Mouse (Mus musculus) hindbrain, embryonic 14.5 days (tissue): ENCODE measurements around the gene Ifrd1. TPM values are rescaled to one million over a fixed set of nuclear protein-coding genes. Genes with fewer than 3 reads are reported as not detected.

Source experiments
- ATAC-seq: fragments of 200-750 bp; cut with Nextera tagmentation; 2 replicates; pipeline ENCODE4 v1.8.0; 2017; ENCODE audit warnings: moderate number of reproducible peaks, mild to moderate bottlenecking, moderate TSS enrichment, moderate library complexity; ENCODE audit not compliant: low FRiP score
- DNase-seq: peaks from one replicate; pipeline ENCODE4 v3.0.0-alpha.2; 2015; ENCODE audit warnings: low spot score
- H3K27ac ChIP-seq: fragments of 300-500 bp; sonication (generic); 2 replicates; pipeline ENCODE4 v1.5.1; 2014; ENCODE audit warnings: mild to moderate bottlenecking, moderate library complexity
- H3K27me3 ChIP-seq: fragments of 300-500 bp; sonication (generic); 2 replicates; pipeline ENCODE4 v1.6.1; 2014; ENCODE audit warnings: mild to moderate bottlenecking, low read length, mixed read lengths; ENCODE audit not compliant: control insufficient read depth, insufficient read depth
- H3K36me3 ChIP-seq: fragments of 300-500 bp; sonication (generic); replicated peaks from 2 replicates; pipeline ENCODE4 v1.6.1; 2014; ENCODE audit not compliant: control insufficient read depth, insufficient read depth
- H3K4me1 ChIP-seq: fragments of 300-500 bp; sonication (generic); replicated peaks from 2 replicates; pipeline ENCODE4 v1.6.1; 2014; ENCODE audit warnings: antibody characterized with exemption, low read length, mixed read lengths; ENCODE audit not compliant: control insufficient read depth, insufficient read depth
- H3K4me2 ChIP-seq: fragments of 300-500 bp; sonication (generic); replicated peaks from 2 replicates; pipeline ENCODE4 v1.6.1; 2014; ENCODE audit warnings: mild to moderate bottlenecking, moderate library complexity
- H3K4me3 ChIP-seq: fragments of 300-500 bp; sonication (generic); replicated peaks from 2 replicates; pipeline ENCODE4 v1.5.1; 2014; ENCODE audit warnings: mild to moderate bottlenecking, low read length
- H3K9ac ChIP-seq: fragments of 300-500 bp; sonication (generic); 2 replicates; pipeline ENCODE4 v1.6.1; 2014
- H3K9me3 ChIP-seq: fragments of 300-500 bp; sonication (generic); 2 replicates; pipeline ENCODE4 v1.6.1; 2016; ENCODE audit warnings: low read length; ENCODE audit not compliant: control insufficient read depth
- WGBS: fragments of 180-500 bp; shearing (Covaris S2); extraction: QIAGEN DNeasy Blood & Tissue Kit; methylation state at CpG from one replicate; pipeline ENCODE4 v1.1.7; 2014; 5-methylcytosine and 5-hydroxymethylcytosine counted together
- polyA plus RNA-seq: library from polyadenylated mRNA; unstranded; fragments of >200 nt; fragmentation: Nextera tagmentation; extraction: Ambion mirVana; gene quantifications from 2 replicates; pipeline ENCODE4 v1.2.1, GENCODE M21; 2014

The Ifrd1 gene
- polyA plus RNA-seq, 1 experiment from 2014 or later = 178 TPM

GRCm38 (mm10) chr12:40247384-40247783, 920 bp downstream of the Ifrd1 start:
- no peaks in the 10 kb centered on the region for H3K27me3 ChIP-seq
- no peak overlapping the region for H3K4me3 ChIP-seq
- no peaks in the 10 kb centered on the region for H3K4me1 ChIP-seq
- DNase-seq = no peak
- H3K36me3 ChIP-seq = no peaks in the 10 kb centered on the region
- ATAC-seq = no peak
- H3K9ac ChIP-seq = no peak overlapping the region
- WGBS = 88% methylated on average over 4 of the region's 4 CpGs
- H3K27ac ChIP-seq = no peak overlapping the region
- no peaks in the 10 kb centered on the region for H3K9me3 ChIP-seq
- H3K4me2 ChIP-seq = no peak overlapping the region

- no peak for DNase-seq
- Histone ChIP-seq H3K27me3 (no peaks in the 10 kb centered on the region), H3K36me3 (no peaks in the 10 kb centered on the region), H3K4me2 (no peak overlapping the region), H3K4me1 (no peaks in the 10 kb centered on the region), H3K9ac (no peak overlapping the region), H3K4me3 (no peak overlapping the region), H3K9me3 (no peaks in the 10 kb centered on the region), H3K27ac (no peak overlapping the region)
- WGBS = 87% methylated on average over 7 of the region's 7 CpGs
- ATAC-seq = no peak
These were observed 2.8 kb downstream of the Ifrd1 start for GRCm38 (mm10) chr12:40245434-40245970.

GRCm38 (mm10) chr12:40244926-40245325, 3.4 kb downstream of the Ifrd1 start:
- Histone ChIP-seq H3K4me2 (no peak overlapping the region), H3K36me3 (no peaks in the 10 kb centered on the region), H3K4me1 (no peaks in the 10 kb centered on the region), H3K27me3 (no peaks in the 10 kb centered on the region), H3K9ac (no peak overlapping the region), H3K27ac (no peak overlapping the region), H3K9me3 (no peaks in the 10 kb centered on the region), H3K4me3 (no peak overlapping the region)
- no peak for DNase-seq
- WGBS = 93% methylated on average over 5 of the region's 5 CpGs
- no peak for ATAC-seq

- Histone ChIP-seq H3K4me2 (no peak overlapping the region), H3K36me3 (no peaks in the 10 kb centered on the region), H3K9ac (no peak overlapping the region), H3K4me1 (no peaks in the 10 kb centered on the region), H3K9me3 (no peaks in the 10 kb centered on the region), H3K4me3 (no peak overlapping the region), H3K27ac (no peak overlapping the region), H3K27me3 (no peaks in the 10 kb centered on the region)
- ATAC-seq (no peak), DNase-seq (peak; percentile 58)
- WGBS = 41% methylated on average over 11 of the region's 11 CpGs
These were observed 4.5 kb downstream of the Ifrd1 start for GRCm38 (mm10) chr12:40243821-40244221.

GRCm38 (mm10) chr12:40243241-40243640, 5.1 kb downstream of the Ifrd1 start:
- WGBS = 61% methylated on average over 4 of the region's 4 CpGs
- H3K9ac ChIP-seq = no peak overlapping the region
- no peaks in the 10 kb centered on the region for H3K27me3 ChIP-seq
- no peak overlapping the region for H3K4me3 ChIP-seq
- ATAC-seq (no peak), DNase-seq (no peak)
- no peak overlapping the region for H3K27ac ChIP-seq
- no peak overlapping the region for H3K4me2 ChIP-seq
- H3K9me3 ChIP-seq = no peaks in the 10 kb centered on the region
- no peaks in the 10 kb centered on the region for H3K4me1 ChIP-seq
- no peaks in the 10 kb centered on the region for H3K36me3 ChIP-seq

- H3K9me3 ChIP-seq = no peaks in the 10 kb centered on the region
- DNase-seq (no peak), ATAC-seq (no peak)
- no peaks in the 10 kb centered on the region for H3K27me3 ChIP-seq
- H3K36me3 ChIP-seq = no peaks in the 10 kb centered on the region
- H3K9ac ChIP-seq = no peak overlapping the region
- no peak overlapping the region for H3K4me2 ChIP-seq
- no peak overlapping the region for H3K27ac ChIP-seq
- 97% methylated on average over 7 of the region's 7 CpGs for WGBS
- no peak overlapping the region for H3K4me3 ChIP-seq
- H3K4me1 ChIP-seq = no peaks in the 10 kb centered on the region
These were observed 9.1 kb downstream of the Ifrd1 start for GRCm38 (mm10) chr12:40239161-40239560.

GRCm38 (mm10) chr12:40232231-40232630, 16.1 kb downstream of the Ifrd1 start:
- DNase-seq (no peak), ATAC-seq (no peak)
- Histone ChIP-seq H3K27ac (no peak overlapping the region), H3K4me2 (no peak overlapping the region), H3K27me3 (no peaks in the 10 kb centered on the region), H3K36me3 (no peaks in the 10 kb centered on the region), H3K4me1 (no peaks in the 10 kb centered on the region), H3K9me3 (no peaks in the 10 kb centered on the region), H3K9ac (no peak overlapping the region), H3K4me3 (no peak overlapping the region)
- WGBS = 93% methylated on average over 1 of the region's 1 CpGs

- WGBS = 97% methylated on average over 2 of the region's 2 CpGs
- no peak for ATAC-seq
These were observed 16.7 kb downstream of the Ifrd1 start for GRCm38 (mm10) chr12:40231632-40232031.

GRCm38 (mm10) chr12:40224171-40224880, 24.0 kb downstream of the Ifrd1 start:
- Histone ChIP-seq H3K27me3 (no peaks in the 10 kb centered on the region), H3K9me3 (no peaks in the 10 kb centered on the region), H3K4me1 (peaks cover 28% of the 10 kb centered on the region), H3K9ac (no peak overlapping the region), H3K36me3 (no peaks in the 10 kb centered on the region), H3K4me3 (no peak overlapping the region), H3K4me2 (no peak overlapping the region), H3K27ac (no peak overlapping the region)
- DNase-seq (no peak), ATAC-seq (no peak)
- WGBS = 96% methylated on average over 9 of the region's 9 CpGs

More at GRCm38 (mm10) chr12:40231632-40232031, 16.7 kb downstream of the Ifrd1 start:
- no peaks in the 10 kb centered on the region for H3K36me3 ChIP-seq
- H3K9ac ChIP-seq = no peak overlapping the region
- H3K9me3 ChIP-seq = no peaks in the 10 kb centered on the region
- H3K27me3 ChIP-seq = no peaks in the 10 kb centered on the region
- H3K4me3 ChIP-seq = no peak overlapping the region
- no peaks in the 10 kb centered on the region for H3K4me1 ChIP-seq
- no peak for DNase-seq
- H3K27ac ChIP-seq = no peak overlapping the region
- no peak overlapping the region for H3K4me2 ChIP-seq
